Mouse (Mus musculus) thymus, adult 2 months (tissue): ENCODE measurements around the gene Slc16a5.

ENCODE experiments used
- CTCF ChIP-seq: fragments of 200-500 bp; IDR thresholded peaks from 2 replicates; pipeline ENCODE4 v1.5.1; 2012; ENCODE audit warnings: mild to moderate bottlenecking, control low read depth, low read length, moderate library complexity, borderline replicate concordance; ENCODE audit not compliant: control insufficient read depth, poor library complexity, insufficient read depth; ENCODE audit errors: extremely low read depth
- POLR2A ChIP-seq: fragments of 200-500 bp; IDR thresholded peaks from 2 replicates; pipeline ENCODE4 v1.6.1; 2012; ENCODE audit warnings: mild to moderate bottlenecking, low read length, control low read depth, moderate library complexity; ENCODE audit not compliant: control insufficient read depth, poor library complexity, insufficient read depth; ENCODE audit errors: extremely low read depth

GRCm38 (mm10) chr11:115516942-115517341, 54.7 kb downstream of the Slc16a5 start:
- no peak for TF ChIP-seq CTCF
- no peak for TF ChIP-seq POLR2A
